Mouse (Mus musculus): Measurements from ENCODE around the gene Hs6st3.

Gene Hs6st3

DNA sequence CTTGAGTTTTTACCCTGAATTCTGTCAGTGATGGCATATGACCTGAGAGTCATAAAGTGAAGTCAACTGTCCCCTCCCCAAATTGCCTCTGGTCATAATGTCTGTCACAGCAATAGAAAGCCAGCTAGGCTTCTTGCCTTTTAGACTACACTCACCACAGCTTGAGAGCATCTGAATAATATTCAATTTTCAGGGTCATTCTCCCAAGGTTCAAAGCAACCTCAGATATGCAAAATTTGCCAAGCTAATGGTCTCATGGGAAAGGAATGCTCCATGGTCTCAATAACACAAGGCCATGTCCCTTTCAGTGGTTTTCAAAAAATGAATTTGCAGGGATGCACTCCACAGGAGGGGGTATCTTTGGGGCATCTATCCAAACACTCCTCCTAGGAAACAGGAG lies 764.3 kb downstream of the Hs6st3 start:
- DNase-seq (ENCODE audit: inconsistent ontology term), result peak; percentile 87

- DNase-seq (ENCODE audit: inconsistent ontology term), result no peak
Observed at GRCm38 (mm10) chr14:119908032-119908675, 770.0 kb downstream of the Hs6st3 start.

DNA sequence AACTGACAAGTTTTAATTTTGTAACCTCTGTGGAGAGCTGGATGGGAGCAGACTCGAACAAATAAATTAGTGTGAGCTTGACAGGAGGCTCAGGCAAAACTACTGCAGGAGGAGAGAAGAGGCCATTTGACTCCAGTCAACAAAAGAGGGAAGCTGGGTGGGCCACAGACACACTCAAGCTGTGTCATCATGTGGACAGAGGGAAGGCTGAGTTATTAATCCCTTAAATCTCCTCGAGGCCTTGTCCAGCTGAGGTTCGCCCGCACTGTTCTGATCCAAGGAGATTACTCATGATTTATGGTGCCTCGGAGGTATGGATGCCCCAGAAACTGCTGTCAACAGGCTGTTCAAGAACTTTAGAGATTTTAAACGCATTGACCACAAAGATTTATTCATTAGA lies 776.4 kb downstream of the Hs6st3 start:
- DNase-seq (ENCODE audit: inconsistent ontology term), result no peak

GRCm38 (mm10) chr14:119918281-119919034 lies 780.3 kb downstream of the Hs6st3 start:
- DNase-seq (ENCODE audit: inconsistent ontology term), result no peak

DNA sequence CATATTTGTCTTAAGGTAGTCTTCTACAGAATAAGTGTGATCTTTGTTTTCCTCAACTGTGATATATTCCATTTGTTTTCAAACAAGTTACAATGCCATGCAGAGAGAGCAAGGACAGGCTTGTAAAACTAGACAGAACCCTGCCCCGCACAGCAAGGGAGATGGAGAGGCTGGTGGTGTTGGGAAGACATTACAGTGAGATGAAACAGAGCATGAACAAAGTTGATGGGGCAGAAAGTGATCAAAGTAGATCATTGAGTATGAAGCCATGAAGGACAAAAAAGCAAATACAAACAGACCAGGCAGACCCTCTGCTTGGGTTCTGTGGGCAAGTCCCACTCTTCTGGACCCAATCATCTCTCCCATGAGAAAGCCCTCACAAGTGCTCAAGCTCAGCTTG lies 781.0 kb downstream of the Hs6st3 start:
- DNase-seq (ENCODE audit: inconsistent ontology term), result no peak

Measured in Muller cell, postnatal 12 days (primary cell).